ENCODE assay signal across 8 mouse cellular contexts in the genomic region with DNA sequence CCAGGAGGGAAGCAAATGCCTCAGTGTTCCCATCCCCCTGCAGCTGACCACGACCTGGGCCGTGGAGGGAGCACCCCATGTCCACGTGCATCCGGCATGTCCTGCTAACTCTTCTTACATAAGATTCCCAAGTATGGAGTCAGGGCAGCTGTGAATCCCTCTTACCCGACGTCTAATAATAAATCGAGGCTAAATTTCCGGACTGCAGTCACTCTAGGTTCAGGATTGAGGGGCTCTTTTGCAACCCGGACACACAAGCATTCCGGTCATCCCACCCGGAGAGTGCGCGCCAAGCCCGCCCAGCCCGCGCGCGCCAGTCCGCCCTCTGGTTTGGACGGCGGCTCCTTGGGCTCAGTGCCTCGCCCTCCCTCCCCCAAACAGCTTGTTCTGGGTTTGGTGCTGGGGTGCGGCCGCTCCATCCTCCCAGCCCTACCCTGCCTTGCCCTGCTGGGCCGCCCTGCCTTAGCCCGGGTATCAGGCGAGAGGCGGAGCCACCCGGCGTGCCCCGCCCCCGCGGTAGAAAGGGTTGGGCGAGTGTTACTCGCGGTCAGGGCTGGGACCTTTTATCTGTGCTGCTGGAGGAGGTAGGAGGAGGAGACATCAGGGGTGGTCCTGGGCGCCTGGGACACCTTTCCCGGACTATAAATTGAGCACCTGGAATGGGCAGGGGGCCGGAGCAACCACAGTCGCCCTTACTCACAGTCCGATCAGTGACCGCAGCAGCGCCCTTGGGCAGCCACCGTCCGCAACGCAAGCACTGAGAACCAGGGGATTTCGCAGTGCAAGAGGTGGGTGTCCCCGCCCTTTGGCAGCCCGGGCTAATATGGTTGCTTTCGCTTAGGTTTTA. TPM values are rescaled to one million over a fixed set of nuclear protein-coding genes. Genes with fewer than 3 reads are reported as not detected.
DNase-seq lines count a peak whose midpoint lies in the region; ATAC-seq lines count a peak whose summit lies in the region.

No protein-coding gene starts in this region.

- DNase-seq in Muller cell, postnatal 12 days (ENCODE audit: inconsistent ontology term), result peak; percentile 92
- DNase-seq in cerebellum, postnatal 10 days, result peak; percentile 86 to 92
- DNase-seq in frontal cortex, postnatal 25 days (ENCODE audit: low spot score in 2 of 2), result peak; percentile 44 to 50
- peak; percentile 61 for DNase-seq in hindbrain, embryonic 14.5 days (ENCODE audit: low spot score)
- peak; percentile 73 for DNase-seq in left cerebral cortex, adult 11 months (ENCODE audit: low spot score)
- DNase-seq in lung, postnatal 36 days, result peak; percentile 93
- DNase-seq in retina, embryonic 14.5 days (ENCODE audit: low spot score), result peak; percentile 75
- peak; percentile 83 for DNase-seq in thymus, postnatal 4 days

- H3K36me3 ChIP-seq in hindbrain, embryonic 14.5 days (replicated peaks; ENCODE audit: control insufficient read depth, insufficient read depth), result no peaks in the 10 kb centered on the region

- ATAC-seq in hindbrain, embryonic 14.5 days (ENCODE audit: low FRiP score), result peak; percentile 91

- WGBS in hindbrain, embryonic 14.5 days, result 16% methylated on average over 50 of the region's 50 CpGs

- H3K9me3 ChIP-seq in hindbrain, embryonic 14.5 days (ENCODE audit: control insufficient read depth, low read length), result no peaks in the 10 kb centered on the region

- peak overlapping the region; percentile 63 for H3K4me3 ChIP-seq in hindbrain, embryonic 14.5 days (replicated peaks; ENCODE audit: low read length)

- H3K27ac ChIP-seq in hindbrain, embryonic 14.5 days, result peak overlapping the region; percentile 90

- H3K4me1 ChIP-seq in hindbrain, embryonic 14.5 days (replicated peaks; ENCODE audit: control insufficient read depth, insufficient read depth, low read length), result peaks cover 11% of the 10 kb centered on the region; the same call in 1 of the 2 replicates

- peak overlapping the region; percentile 66 for H3K4me2 ChIP-seq in hindbrain, embryonic 14.5 days (replicated peaks)

- H3K9ac ChIP-seq in hindbrain, embryonic 14.5 days, result peak overlapping the region; percentile 70

- no peaks in the 10 kb centered on the region for H3K27me3 ChIP-seq in hindbrain, embryonic 14.5 days (ENCODE audit: control insufficient read depth, insufficient read depth, low read length)

RNA-seq across cellular contexts. Expression of a gene that starts 2.3 kb away (rescaled TPM):
- polyA plus RNA-seq in hindbrain, embryonic 14.5 days (2014; fragmentation: Nextera tagmentation; extraction: Ambion mirVana), result 88.2 and 91.3 TPM in 2 replicates

Comparison
In these comparisons a context has a peak if more than half of its experiments do, and no peak if none do; other contexts are left out.
1. Peak in every context shown above with its lines: DNase-seq, ATAC-seq, H3K4me3 ChIP-seq and H3K27ac ChIP-seq.